Mouse (Mus musculus): ENCODE data around the gene Plekhm3.

Plekhm3 gene

DNA sequence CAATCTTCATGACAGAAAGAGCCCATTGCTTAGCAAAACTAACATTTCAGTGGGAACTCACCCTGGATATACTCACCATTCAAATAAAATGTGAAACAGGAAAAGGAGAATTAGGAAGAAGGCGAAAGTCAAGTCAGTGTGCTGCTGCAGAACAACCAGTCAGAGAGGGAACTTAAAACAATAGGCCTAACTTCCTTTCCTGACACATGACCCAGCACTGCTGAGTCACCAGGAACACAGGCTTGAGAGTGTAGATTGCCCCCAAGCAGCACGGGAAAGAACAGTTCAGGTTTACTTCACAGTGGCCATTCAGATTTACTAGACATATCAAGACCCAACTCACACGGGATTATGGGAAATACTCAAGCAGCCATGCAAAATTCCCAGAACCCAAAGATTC is 80.3 kb downstream of the Plekhm3 start:
- no peak for DNase-seq (ENCODE audit: low read depth, low spot score)

GRCm38 (mm10) chr1:64875712-64876111 is 80.9 kb downstream of the Plekhm3 start:
- no peak for DNase-seq (ENCODE audit: low read depth, low spot score)

DNA sequence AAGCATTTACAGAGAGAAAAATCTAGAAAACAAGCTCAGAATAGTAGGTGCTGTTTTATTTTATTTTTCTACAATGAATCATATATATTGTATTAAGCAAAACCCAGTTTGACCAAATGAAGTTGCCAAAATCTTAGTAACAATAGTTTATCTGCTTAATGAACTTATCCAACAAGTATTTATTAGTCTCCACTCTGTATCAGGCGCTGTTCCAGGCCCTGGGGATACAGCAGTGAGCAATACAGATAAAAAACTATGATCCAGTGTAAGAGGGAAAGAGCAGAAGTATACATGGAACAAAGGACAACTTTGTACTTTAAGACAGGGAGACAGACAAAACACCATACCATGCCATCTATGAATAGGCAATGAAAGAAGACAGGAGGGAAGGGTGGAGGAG is 81.5 kb downstream of the Plekhm3 start:
- DNase-seq (ENCODE audit: low read depth, low spot score), result no peak

GRCm38 (mm10) chr1:64871956-64872355 is 84.7 kb downstream of the Plekhm3 start:
- DNase-seq (ENCODE audit: low read depth, low spot score), result no peak

GRCm38 (mm10) chr1:64867684-64868083 is 88.9 kb downstream of the Plekhm3 start:
- no peak for DNase-seq (ENCODE audit: low read depth, low spot score)

DNA sequence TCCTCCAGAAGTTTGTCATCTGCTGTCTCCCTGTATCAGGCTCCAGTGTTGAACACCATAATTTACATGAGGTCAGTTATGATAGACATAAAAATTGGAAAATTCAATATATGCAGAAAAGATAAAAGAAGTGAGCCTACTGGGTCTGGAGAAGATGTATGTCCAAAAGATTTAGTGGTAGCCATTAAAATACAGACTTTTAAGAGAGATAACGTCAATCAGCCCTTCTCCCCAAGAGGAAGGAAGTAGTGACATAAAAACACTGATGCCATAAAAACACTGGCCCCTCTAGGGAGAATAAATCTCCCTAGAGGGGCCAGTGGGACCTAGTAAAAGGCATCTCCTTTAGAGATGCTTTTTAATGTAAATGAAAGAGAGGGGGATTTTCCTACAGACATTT is 90.5 kb downstream of the Plekhm3 start:
- no peak for DNase-seq (ENCODE audit: low read depth, low spot score)

- no peak for DNase-seq (ENCODE audit: low read depth, low spot score)
Measured at GRCm38 (mm10) chr1:64860235-64860920, 96.2 kb downstream of the Plekhm3 start.

GRCm38 (mm10) chr1:64859826-64860225 is 96.8 kb downstream of the Plekhm3 start:
- no peak for DNase-seq (ENCODE audit: low read depth, low spot score)

DNA sequence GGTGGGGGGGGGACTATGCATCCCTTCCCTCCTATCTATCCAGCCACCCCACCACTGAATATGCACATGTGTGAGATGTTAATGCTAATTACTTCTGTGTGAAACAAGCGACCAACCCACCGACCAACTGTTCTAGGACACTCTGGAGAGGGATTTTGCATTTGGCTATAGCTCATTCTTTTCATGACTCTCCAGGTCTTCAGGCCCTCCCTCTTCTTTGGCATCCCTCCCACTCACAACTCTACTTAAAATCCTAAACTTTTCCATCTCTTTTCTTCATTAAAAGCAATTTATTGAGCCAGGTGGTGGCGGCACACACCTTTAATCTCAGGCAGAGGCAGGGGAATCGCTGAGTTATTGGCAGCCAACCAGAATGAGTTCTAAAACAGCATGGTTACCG is 101.8 kb downstream of the Plekhm3 start:
- DNase-seq (ENCODE audit: low read depth, low spot score), result no peak

DNA sequence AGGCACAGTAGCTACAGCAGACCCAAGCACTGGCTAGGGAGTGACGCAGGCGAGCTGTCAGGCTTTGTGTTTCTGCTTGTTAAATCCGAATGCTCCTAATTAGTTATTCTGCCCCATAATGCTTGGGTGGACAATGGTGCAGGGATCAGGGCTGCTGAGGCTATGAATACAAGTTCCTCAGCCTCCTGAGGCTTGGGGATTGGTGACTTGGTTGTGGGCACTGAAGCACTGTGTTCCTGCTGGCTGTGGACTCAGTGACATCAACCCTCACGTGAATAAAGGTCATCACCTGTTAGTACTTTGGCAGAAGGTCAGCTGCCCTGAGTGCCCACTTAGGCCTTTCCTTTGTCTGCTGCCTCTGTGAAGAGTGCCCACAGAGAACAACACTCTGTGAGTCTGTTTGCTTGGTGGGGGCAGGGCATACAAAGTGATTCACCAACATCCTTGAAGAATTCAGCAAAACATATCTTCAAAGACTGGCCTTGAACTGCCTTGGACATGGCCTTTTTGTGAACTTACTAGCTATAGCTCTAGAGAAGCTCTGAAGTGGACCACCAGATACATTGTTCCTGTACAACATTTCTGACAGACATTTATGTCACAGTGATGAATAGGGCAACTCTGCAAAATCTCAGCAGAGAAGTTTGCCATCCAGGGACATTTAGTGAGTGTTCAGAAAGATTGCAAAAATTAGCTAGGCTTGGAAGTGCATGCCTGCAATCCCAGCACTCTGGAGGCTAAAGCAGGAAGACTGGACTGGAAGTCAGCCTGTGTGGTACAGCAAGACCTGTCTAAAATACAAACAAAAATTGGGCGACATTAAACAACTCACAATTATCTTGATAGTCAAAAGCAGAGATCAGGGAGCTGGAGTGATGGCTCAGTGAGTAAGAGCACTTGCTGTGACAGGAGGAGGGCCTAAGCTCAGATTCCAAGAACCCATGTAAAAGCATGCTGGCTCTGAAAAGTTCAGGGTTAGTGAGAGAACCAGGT is 102.6 kb downstream of the Plekhm3 start:
- DNase-seq (ENCODE audit: low read depth, low spot score), result no peak

DNA sequence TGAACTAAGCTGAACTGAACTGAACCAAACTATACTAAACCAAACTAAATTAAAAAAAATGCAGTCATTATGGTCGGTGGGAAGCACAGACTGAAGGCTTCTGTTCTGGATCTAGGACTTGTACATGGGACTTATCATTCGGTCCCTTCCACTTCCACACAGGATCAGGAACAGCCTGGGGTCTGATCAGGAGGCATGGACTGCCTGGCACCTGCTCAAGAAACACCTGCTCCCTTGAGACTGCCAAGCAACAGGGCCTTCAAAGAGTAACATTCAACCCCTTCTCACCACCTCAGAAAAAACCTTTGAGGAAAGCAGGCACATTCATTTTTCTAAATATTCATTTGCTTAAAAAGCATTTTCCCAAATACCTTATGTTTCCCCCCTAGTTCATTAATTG is 103.4 kb downstream of the Plekhm3 start:
- DNase-seq (ENCODE audit: low read depth, low spot score), result no peak

DNA sequence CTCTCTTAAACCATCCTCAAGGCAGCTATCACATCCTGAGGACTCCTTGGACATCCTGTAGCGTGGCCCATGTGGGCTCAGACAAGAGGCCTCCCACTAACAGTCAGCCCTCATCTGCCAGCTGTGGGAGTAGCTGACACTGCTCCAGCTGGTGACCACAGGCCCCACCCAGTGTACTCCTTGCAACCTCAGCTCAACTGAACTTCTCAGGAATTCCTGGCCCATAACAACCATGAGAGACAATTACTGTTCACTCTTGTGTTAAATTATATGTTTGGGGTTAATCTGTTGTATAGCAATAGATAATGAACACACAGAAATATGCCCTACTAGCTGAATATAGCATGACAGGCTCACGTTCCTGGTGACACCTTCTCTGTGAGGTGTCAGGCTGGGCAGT is 104.4 kb downstream of the Plekhm3 start:
- DNase-seq (ENCODE audit: low read depth, low spot score), result no peak

DNA sequence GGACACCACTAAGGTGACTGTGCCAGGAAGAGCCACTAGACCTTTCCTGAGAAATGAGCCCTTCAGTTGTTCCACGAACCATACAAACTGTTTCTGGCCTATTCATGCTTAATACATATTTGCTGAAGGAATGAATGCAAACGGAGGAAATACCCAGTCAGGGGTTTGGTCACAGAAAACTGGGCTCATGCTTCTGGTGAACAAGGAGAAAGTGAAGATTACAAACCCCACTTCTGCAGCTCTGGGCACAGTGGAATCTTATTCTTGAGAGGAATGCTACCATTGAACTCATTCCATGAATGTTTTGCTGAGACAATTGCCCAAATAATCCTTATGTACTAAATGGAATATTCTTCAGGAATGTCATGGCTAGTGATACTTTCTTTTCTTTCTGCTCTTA is 106.3 kb downstream of the Plekhm3 start:
- no peak for DNase-seq (ENCODE audit: low read depth, low spot score)

- DNase-seq (ENCODE audit: low read depth, low spot score), result no peak
Measured at GRCm38 (mm10) chr1:64848996-64849395, 107.6 kb downstream of the Plekhm3 start.

DNA sequence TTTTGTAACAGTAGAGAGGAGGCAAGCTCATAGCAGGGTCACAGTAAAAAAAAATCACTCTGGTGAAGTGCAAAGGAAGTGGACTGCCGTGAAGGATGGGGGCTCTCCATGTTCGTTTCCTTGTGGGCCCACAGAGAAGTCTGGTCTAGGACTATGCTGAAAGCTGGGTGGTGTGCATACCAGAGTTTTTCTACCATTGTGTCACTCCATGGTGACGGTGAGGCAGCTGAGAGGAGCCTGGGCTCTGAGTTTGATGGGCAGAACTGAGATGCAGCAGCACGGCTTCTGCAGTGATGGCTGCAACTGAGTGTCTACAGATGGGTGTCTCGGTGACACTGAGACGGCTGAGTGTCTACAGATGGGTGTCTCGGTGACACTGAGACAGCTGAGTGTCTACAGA is 108.5 kb downstream of the Plekhm3 start:
- no peak for DNase-seq (ENCODE audit: low read depth, low spot score)

DNA sequence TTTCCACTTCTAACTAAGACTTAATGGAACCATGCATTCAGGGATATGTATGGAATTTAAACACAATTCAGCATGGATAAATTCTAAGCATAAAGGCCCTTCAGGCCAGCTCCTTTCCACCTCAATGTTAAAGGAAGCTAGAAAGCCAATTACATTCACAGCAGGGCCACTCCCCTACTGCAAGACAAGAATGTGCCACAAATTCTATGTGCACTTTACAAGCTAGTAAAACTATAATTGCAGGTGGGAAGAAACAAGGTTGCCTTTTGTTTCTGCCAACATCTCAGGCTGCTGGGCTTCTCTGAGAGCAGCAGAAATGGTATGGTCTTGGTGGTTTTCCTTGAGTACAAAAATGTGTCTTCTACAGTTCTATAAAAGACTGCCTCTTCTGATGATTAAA is 109.1 kb downstream of the Plekhm3 start:
- DNase-seq (ENCODE audit: low read depth, low spot score), result no peak

GRCm38 (mm10) chr1:64844978-64845377 is 111.6 kb downstream of the Plekhm3 start:
- no peak for DNase-seq (ENCODE audit: low read depth, low spot score)

- DNase-seq (ENCODE audit: low read depth, low spot score), result no peak
Measured at GRCm38 (mm10) chr1:64843900-64844616, 112.6 kb downstream of the Plekhm3 start.

GRCm38 (mm10) chr1:64840930-64841329 is 115.7 kb downstream of the Plekhm3 start:
- DNase-seq (ENCODE audit: low read depth, low spot score), result no peak

DNA sequence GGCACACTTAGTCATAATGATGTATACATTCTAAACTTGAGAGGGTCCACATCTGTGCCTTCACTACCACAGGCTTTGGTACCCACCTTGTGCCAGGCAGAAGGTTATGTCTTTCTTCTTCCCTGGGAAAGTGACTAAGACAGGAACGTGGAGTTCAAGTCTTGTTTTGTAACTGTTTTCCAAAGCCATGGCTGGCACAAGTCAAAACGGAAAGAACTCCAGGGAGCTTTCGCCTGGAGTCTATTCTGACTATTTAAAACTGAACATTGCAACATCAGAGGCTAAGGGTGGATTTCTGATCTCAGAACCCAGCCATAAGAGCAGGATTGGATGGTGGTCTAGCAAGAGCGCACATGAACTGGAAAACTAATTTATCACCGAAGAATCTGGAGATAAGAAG is 120.0 kb downstream of the Plekhm3 start:
- no peak for DNase-seq (ENCODE audit: low read depth, low spot score)

- DNase-seq (ENCODE audit: low read depth, low spot score), result no peak
Measured at GRCm38 (mm10) chr1:64836114-64836513, 120.5 kb downstream of the Plekhm3 start.

DNA sequence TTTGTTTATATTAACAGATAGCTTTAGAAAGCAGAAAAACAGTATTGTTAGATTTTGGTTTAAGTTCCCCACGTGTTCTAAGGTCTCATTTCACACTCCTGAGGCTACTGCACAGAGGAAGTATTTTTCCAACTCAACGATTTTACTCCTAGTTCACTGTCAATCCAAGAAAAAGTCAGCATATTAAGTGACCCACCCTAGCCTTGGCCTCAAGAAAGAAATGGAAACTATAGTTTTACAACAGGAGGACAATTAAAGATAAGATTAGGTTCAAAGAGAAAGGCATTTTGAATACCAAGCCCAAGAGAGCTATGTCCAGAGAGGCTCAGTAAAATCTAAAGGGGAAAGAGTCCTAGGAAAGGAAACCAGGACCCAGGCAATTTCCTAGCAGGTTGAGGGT is 125.1 kb downstream of the Plekhm3 start:
- DNase-seq (ENCODE audit: low read depth, low spot score), result no peak

Measured in WW6 (cell line).